Mouse (Mus musculus): ENCODE measurements around the gene Ccnj. TPM values are rescaled to one million over a fixed set of nuclear protein-coding genes. Genes with fewer than 3 reads are reported as not detected.
A peak's percentile ranks its signal among the peaks of the same experiment; 100 is the strongest.

The Ccnj gene
- polyA plus RNA-seq, 1 experiment from 2014 or later = 3.3 TPM

DNA sequence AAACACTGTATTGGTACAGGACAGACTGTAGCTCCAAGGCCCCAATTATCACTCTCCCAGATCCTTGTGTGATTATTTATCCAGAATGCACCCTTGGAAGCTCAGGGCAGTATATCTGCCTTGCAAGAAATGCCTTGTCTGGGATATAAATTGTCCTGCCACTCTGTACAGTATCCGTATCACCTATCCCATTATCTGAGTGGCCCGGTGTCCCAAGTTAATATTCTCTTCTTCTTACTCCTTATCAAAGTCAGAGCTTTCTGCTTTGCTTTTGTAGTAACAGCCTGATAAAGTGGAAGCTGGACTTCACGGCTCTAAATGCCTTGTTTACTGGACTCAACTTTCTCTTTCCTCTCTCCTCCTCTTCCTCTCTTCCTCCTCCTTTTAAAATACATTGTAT is 18.3 kb upstream of the Ccnj start:
- no peak for TF ChIP-seq CTCF (IDR thresholded peaks at IDR 0.05; ENCODE audit: low read depth)
- Histone ChIP-seq H3K27ac (ENCODE audit: low read depth, low read length) (no peak overlapping the region), H3K4me2 (replicated peaks; ENCODE audit: low read depth) (no peak overlapping the region), H3K4me3 (ENCODE audit: low read depth, low read length) (no peak overlapping the region), H3K9me3 (ENCODE audit: control insufficient read depth) (no peaks in the 10 kb centered on the region), H3K9ac (ENCODE audit: low read depth, low read length) (no peak overlapping the region), H3K4me1 (replicated peaks; ENCODE audit: control insufficient read depth, insufficient read depth, low read length) (no peaks in the 10 kb centered on the region), H3K27me3 (replicated peaks; ENCODE audit: control insufficient read depth, insufficient read depth, low read length) (no peaks in the 10 kb centered on the region), H3K36me3 (ENCODE audit: control insufficient read depth, insufficient read depth) (no peaks in the 10 kb centered on the region)
- ATAC-seq = no peak
- WGBS = 49% methylated on average over 3 of the region's 3 CpGs

DNA sequence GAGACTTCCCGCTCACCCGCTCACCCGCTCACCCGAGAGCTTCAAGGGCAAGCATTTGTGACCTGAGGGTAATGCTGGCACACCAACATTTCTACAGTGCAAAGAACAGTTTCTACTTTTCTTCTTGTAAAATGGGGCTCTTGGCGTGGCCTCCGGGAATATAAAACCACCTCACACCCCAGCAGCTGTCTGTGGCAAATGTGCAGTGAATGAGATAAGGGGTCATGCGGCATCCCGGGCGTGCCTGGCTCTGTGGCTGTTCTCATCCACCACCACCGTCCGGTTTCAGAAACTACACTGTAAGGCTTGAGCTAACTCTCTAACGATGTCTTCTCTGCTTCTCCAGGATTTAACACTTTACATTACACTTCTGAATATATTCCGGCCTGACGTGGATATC is 17.7 kb upstream of the Ccnj start:
- no peaks in the 10 kb centered on the region for H3K9me3 ChIP-seq (ENCODE audit: control insufficient read depth)
- H3K4me2 ChIP-seq (replicated peaks; ENCODE audit: low read depth) = no peak overlapping the region
- no peak overlapping the region for H3K9ac ChIP-seq (ENCODE audit: low read depth, low read length)
- H3K4me1 ChIP-seq (replicated peaks; ENCODE audit: control insufficient read depth, insufficient read depth, low read length) = no peaks in the 10 kb centered on the region
- H3K4me3 ChIP-seq (ENCODE audit: low read depth, low read length) = no peak overlapping the region
- ATAC-seq = no peak
- no peak overlapping the region for H3K27ac ChIP-seq (ENCODE audit: low read depth, low read length)
- WGBS = 60% methylated on average over 14 of the region's 14 CpGs
- no peak for TF ChIP-seq CTCF (IDR thresholded peaks at IDR 0.05; ENCODE audit: low read depth)
- H3K27me3 ChIP-seq (replicated peaks; ENCODE audit: control insufficient read depth, insufficient read depth, low read length) = no peaks in the 10 kb centered on the region
- H3K36me3 ChIP-seq (ENCODE audit: control insufficient read depth, insufficient read depth) = no peaks in the 10 kb centered on the region

DNA sequence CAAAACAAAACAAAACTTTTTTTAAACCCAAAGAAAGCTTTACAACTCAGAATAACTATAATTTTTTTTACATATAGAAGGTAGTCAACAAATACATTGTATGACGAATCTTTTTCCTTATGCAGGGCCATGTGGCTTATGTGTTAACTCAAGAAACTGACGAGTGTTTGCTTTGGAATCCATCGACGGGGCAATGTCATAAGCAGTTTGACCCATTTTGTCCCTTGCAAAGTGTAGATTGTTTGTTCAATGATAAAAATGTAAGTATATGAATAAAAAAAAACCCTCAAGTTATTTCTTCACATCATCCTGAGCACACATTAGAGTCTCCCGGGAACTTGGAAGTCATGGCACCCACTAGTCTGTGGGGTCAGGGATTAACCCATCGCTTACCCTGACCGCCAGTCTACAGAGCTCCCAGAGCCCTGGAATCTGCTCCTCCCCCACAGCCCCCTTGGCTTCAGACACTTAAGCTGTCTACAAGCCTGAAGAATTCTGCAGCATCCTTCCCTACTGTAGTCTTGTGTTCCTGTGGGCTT is 15.4 kb upstream of the Ccnj start:
- Histone ChIP-seq H3K27ac (ENCODE audit: low read depth, low read length) (no peak overlapping the region), H3K36me3 (ENCODE audit: control insufficient read depth, insufficient read depth) (no peaks in the 10 kb centered on the region), H3K27me3 (replicated peaks; ENCODE audit: control insufficient read depth, insufficient read depth, low read length) (no peaks in the 10 kb centered on the region), H3K4me2 (replicated peaks; ENCODE audit: low read depth) (no peak overlapping the region), H3K4me1 (replicated peaks; ENCODE audit: control insufficient read depth, insufficient read depth, low read length) (no peaks in the 10 kb centered on the region), H3K9me3 (ENCODE audit: control insufficient read depth) (no peaks in the 10 kb centered on the region), H3K4me3 (ENCODE audit: low read depth, low read length) (no peak overlapping the region), H3K9ac (ENCODE audit: low read depth, low read length) (no peak overlapping the region)
- WGBS = 76% methylated on average over 7 of the region's 7 CpGs
- TF ChIP-seq CTCF (IDR thresholded peaks at IDR 0.05; ENCODE audit: low read depth) = no peak
- no peak for ATAC-seq

DNA sequence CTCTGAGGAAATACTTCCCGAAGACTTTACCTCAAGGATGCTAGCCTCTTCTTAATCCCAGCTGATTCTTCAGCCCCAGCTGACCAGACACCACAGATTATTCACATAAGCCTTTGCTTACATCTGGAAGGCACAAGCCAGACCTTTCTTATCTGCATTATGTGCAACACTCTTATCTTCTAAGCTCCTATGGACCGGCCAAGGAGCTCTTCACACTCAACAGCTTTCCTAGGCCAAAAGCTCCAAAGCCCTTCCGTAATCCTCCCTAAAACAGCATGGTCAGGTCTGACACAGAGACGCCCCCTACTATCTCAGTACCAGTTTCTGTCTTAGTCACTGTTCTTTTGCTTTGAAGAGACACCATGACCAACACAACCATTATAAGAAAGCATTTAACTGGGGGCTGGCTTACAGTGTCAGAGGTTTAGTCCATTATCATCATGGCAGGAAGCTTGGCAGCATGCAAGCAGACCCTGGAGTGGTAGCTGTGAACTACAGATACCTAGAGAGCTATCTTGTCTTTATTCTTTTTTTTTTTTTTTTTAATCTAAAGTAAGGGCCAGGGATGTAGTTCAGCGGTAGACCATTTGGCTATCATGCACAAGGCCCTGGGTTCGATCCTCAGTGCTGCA is 13.1 kb upstream of the Ccnj start:
- H3K4me2 ChIP-seq (replicated peaks; ENCODE audit: low read depth) = no peak overlapping the region
- no peaks in the 10 kb centered on the region for H3K36me3 ChIP-seq (ENCODE audit: control insufficient read depth, insufficient read depth)
- no peak overlapping the region for H3K9ac ChIP-seq (ENCODE audit: low read depth, low read length)
- no peak overlapping the region for H3K4me3 ChIP-seq (ENCODE audit: low read depth, low read length)
- no peak overlapping the region for H3K27ac ChIP-seq (ENCODE audit: low read depth, low read length)
- H3K4me1 ChIP-seq (replicated peaks; ENCODE audit: control insufficient read depth, insufficient read depth, low read length) = no peaks in the 10 kb centered on the region
- 82% methylated on average over 6 of the region's 6 CpGs for WGBS
- H3K9me3 ChIP-seq (ENCODE audit: control insufficient read depth) = no peaks in the 10 kb centered on the region
- ATAC-seq = no peak
- H3K27me3 ChIP-seq (replicated peaks; ENCODE audit: control insufficient read depth, insufficient read depth, low read length) = no peaks in the 10 kb centered on the region
- no peak for TF ChIP-seq CTCF (IDR thresholded peaks at IDR 0.05; ENCODE audit: low read depth)

DNA sequence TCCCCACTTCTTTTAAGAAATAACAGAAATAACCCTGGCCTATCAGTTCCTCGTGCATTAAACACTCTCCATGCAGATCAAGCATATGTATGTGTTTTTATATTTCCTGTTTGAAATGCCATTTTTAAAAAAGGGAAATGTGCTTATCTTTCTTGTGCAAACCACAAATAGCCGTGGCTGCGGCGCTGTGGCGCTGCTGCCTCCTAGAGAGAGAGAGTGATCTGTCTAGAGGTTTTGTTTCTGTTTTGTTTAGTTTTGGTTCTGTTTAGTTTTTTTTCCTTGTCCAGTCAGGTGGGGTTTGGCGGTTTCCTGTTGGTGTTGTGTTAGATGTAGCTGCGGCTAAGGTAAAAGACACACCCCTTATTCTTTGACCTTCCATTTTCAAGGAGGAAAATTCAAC is 12.3 kb upstream of the Ccnj start:
- Histone ChIP-seq H3K36me3 (ENCODE audit: control insufficient read depth, insufficient read depth) (no peaks in the 10 kb centered on the region), H3K4me1 (replicated peaks; ENCODE audit: control insufficient read depth, insufficient read depth, low read length) (no peaks in the 10 kb centered on the region), H3K4me2 (replicated peaks; ENCODE audit: low read depth) (no peak overlapping the region), H3K9ac (ENCODE audit: low read depth, low read length) (no peak overlapping the region), H3K9me3 (ENCODE audit: control insufficient read depth) (no peaks in the 10 kb centered on the region), H3K4me3 (ENCODE audit: low read depth, low read length) (no peak overlapping the region), H3K27ac (ENCODE audit: low read depth, low read length) (no peak overlapping the region), H3K27me3 (replicated peaks; ENCODE audit: control insufficient read depth, insufficient read depth, low read length) (no peaks in the 10 kb centered on the region)
- no peak for ATAC-seq
- TF ChIP-seq CTCF (IDR thresholded peaks at IDR 0.05; ENCODE audit: low read depth) = peak; percentile 24; the same call in 1 of the 2 replicates
- 47% methylated on average over 7 of the region's 7 CpGs for WGBS

DNA sequence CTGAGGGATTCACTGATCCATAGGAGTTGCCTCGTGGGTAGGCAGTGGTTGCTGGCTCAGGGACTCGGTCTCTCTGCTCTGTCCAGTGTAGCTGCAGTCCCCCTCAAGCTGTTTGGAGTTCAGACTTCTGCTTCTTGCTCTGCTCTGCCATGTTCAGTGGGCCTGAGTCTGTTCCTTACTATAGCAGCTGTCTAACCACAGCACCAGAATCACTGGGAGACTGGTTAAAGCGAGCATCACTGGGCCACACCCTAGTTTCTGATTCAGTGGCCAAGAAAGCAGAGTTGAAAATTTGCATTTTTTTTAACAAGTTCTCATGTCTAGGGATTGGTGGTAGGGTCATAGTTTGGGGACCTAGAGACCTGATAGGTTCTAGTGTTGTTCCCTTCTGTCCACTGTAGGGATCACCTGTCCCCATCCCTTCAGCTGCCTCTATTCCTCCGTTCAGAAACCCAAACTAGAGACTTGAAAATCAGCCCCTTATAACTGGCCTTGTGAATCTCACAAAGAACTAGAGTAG is 9.7 kb upstream of the Ccnj start:
- no peaks in the 10 kb centered on the region for H3K27me3 ChIP-seq (replicated peaks; ENCODE audit: control insufficient read depth, insufficient read depth, low read length)
- no peak overlapping the region for H3K4me2 ChIP-seq (replicated peaks; ENCODE audit: low read depth)
- no peaks in the 10 kb centered on the region for H3K4me1 ChIP-seq (replicated peaks; ENCODE audit: control insufficient read depth, insufficient read depth, low read length)
- 72% methylated on average over 4 of the region's 4 CpGs for WGBS
- no peak overlapping the region for H3K9ac ChIP-seq (ENCODE audit: low read depth, low read length)
- no peaks in the 10 kb centered on the region for H3K36me3 ChIP-seq (ENCODE audit: control insufficient read depth, insufficient read depth)
- no peak overlapping the region for H3K4me3 ChIP-seq (ENCODE audit: low read depth, low read length)
- H3K9me3 ChIP-seq (ENCODE audit: control insufficient read depth) = no peaks in the 10 kb centered on the region
- ATAC-seq = no peak
- no peak overlapping the region for H3K27ac ChIP-seq (ENCODE audit: low read depth, low read length)
- no peak for TF ChIP-seq CTCF (IDR thresholded peaks at IDR 0.05; ENCODE audit: low read depth)
